Mouse (Mus musculus) kidney, embryonic 14.5 days (tissue): ENCODE measurements around the gene Sod3. TPM values are rescaled to one million over a fixed set of nuclear protein-coding genes. Genes with fewer than 3 reads are reported as not detected.
A peak's percentile ranks its signal among the peaks of the same experiment; 100 is the strongest.

Experiments
- ATAC-seq: fragments of 200-750 bp; cut with Nextera tagmentation; 2 replicates; pipeline ENCODE4 v1.8.0; 2017; ENCODE audit warnings: moderate number of reproducible peaks, mild to moderate bottlenecking, moderate TSS enrichment, moderate library complexity; ENCODE audit not compliant: low FRiP score, low TSS enrichment
- H3K27ac ChIP-seq: fragments of 300-500 bp; sonication (generic); 2 replicates; pipeline ENCODE4 v1.5.1; 2014; ENCODE audit warnings: low read depth, mild to moderate bottlenecking, low read length, moderate library complexity, mixed read lengths
- H3K27me3 ChIP-seq: fragments of 300-500 bp; sonication (generic); 2 replicates; pipeline ENCODE4 v1.6.1; 2014; ENCODE audit warnings: mild to moderate bottlenecking, low read length; ENCODE audit not compliant: control insufficient read depth, insufficient read depth
- H3K36me3 ChIP-seq: fragments of 300-500 bp; sonication (generic); 2 replicates; pipeline ENCODE4 v1.6.1; 2014; ENCODE audit warnings: low read length, mixed read lengths; ENCODE audit not compliant: control insufficient read depth, insufficient read depth
- H3K4me1 ChIP-seq: fragments of 300-500 bp; sonication (generic); 2 replicates; pipeline ENCODE4 v1.6.1; 2014; ENCODE audit warnings: low read length, mixed read lengths; ENCODE audit not compliant: control insufficient read depth, insufficient read depth
- H3K4me2 ChIP-seq: fragments of 300-500 bp; sonication (generic); replicated peaks from 2 replicates; pipeline ENCODE4 v1.6.1; 2014; ENCODE audit warnings: low read depth, mild to moderate bottlenecking, low read length
- H3K4me3 ChIP-seq: fragments of 300-500 bp; sonication (generic); 2 replicates; pipeline ENCODE4 v1.5.1; 2014; ENCODE audit warnings: mild to moderate bottlenecking, low read length
- H3K9ac ChIP-seq: fragments of 300-500 bp; sonication (generic); 2 replicates; pipeline ENCODE4 v1.6.1; 2014; ENCODE audit warnings: low read depth, mild to moderate bottlenecking, low read length, moderate library complexity
- H3K9me3 ChIP-seq: fragments of 300-500 bp; sonication (generic); 2 replicates; pipeline ENCODE4 v1.6.1; 2016; ENCODE audit warnings: low read length; ENCODE audit not compliant: control insufficient read depth
- WGBS: fragments of 180-500 bp; shearing (Covaris S2); extraction: QIAGEN DNeasy Blood & Tissue Kit; methylation state at CpG from one replicate; pipeline ENCODE4 v1.1.7; 2014; 5-methylcytosine and 5-hydroxymethylcytosine counted together
- polyA plus RNA-seq: library from polyadenylated mRNA; unstranded; fragments of >200 nt; fragmentation: Nextera tagmentation; extraction: Ambion mirVana; gene quantifications from 2 replicates; pipeline ENCODE4 v1.2.1, GENCODE M21; 2014

Sod3 gene
- polyA plus RNA-seq: 2.1 and 4.5 TPM in 2 replicates

GRCm38 (mm10) chr5:52363468-52364150, at the start of gene Sod3:
Gene Sod3, plus strand, starts transcription at chr5:52363791.
- no peak within 1 kb of the TSS for H3K4me3 ChIP-seq
- no peaks in the 10 kb centered on the region for H3K9me3 ChIP-seq
- H3K36me3 ChIP-seq: no peaks in the 10 kb centered on the region
- peak within 1 kb of the TSS; percentile 22 for H3K4me2 ChIP-seq
- peaks cover 10% of the 10 kb centered on the region; the same call in 1 of the 2 replicates for H3K4me1 ChIP-seq
- H3K27me3 ChIP-seq: no peaks in the 10 kb centered on the region
- 0 out of 2 replicates have a peak within 1 kb of the TSS, but pooled peaks have one; percentile 47 for H3K27ac ChIP-seq
- no peak within 1 kb of the TSS for H3K9ac ChIP-seq
- peak; percentile 83 for ATAC-seq
- 15% methylated on average over 11 of the region's 11 CpGs for WGBS

GRCm38 (mm10) chr5:52316926-52317325, 46.7 kb upstream of the Sod3 start:
- Histone ChIP-seq H3K4me1 (no peaks in the 10 kb centered on the region), H3K4me2 (no peak overlapping the region)
- 88% methylated on average over 7 of the region's 7 CpGs for WGBS

DNA sequence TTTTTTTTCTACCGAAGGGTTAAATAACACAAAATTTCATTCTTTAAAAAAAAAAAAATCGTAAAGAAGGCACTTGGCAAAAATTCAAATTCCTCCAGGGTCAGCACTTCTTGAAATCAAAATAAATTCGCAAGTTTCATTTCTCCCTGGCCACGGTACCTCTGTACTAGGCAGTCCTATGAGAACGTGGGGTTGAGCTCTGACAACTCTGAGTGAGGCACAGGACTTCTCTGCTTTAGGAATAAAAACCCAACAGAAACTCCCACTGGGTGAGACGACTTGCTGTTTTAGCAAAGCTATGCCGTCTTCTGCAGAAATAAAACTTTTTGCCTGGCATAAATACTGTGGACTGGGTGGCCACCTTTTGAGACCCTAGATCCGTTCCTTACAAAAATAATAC, 44.1 kb upstream of the Sod3 start:
- H3K27ac ChIP-seq: no peak overlapping the region
- WGBS: 50% methylated on average over 8 of the region's 8 CpGs
- no peaks in the 10 kb centered on the region for H3K36me3 ChIP-seq
- H3K9ac ChIP-seq: no peak overlapping the region
- no peaks in the 10 kb centered on the region for H3K27me3 ChIP-seq
- no peak overlapping the region for H3K4me3 ChIP-seq
- H3K9me3 ChIP-seq: no peaks in the 10 kb centered on the region
- no peak for ATAC-seq
- H3K4me2 ChIP-seq: no peak overlapping the region
- no peaks in the 10 kb centered on the region for H3K4me1 ChIP-seq

More at GRCm38 (mm10) chr5:52316926-52317325, 46.7 kb upstream of the Sod3 start:
- Histone ChIP-seq H3K27me3 (no peaks in the 10 kb centered on the region), H3K4me3 (no peak overlapping the region), H3K9ac (no peak overlapping the region), H3K9me3 (no peaks in the 10 kb centered on the region), H3K36me3 (no peaks in the 10 kb centered on the region), H3K27ac (no peak overlapping the region)
- ATAC-seq: no peak

GRCm38 (mm10) chr5:52332120-52332519, 31.5 kb upstream of the Sod3 start:
- Histone ChIP-seq H3K4me2 (no peak overlapping the region), H3K27ac (no peak overlapping the region), H3K27me3 (no peaks in the 10 kb centered on the region), H3K9me3 (no peaks in the 10 kb centered on the region), H3K9ac (no peak overlapping the region), H3K4me1 (no peaks in the 10 kb centered on the region), H3K4me3 (no peak overlapping the region), H3K36me3 (no peaks in the 10 kb centered on the region)
- 58% methylated on average over 8 of the region's 8 CpGs for WGBS
- ATAC-seq: no peak

DNA sequence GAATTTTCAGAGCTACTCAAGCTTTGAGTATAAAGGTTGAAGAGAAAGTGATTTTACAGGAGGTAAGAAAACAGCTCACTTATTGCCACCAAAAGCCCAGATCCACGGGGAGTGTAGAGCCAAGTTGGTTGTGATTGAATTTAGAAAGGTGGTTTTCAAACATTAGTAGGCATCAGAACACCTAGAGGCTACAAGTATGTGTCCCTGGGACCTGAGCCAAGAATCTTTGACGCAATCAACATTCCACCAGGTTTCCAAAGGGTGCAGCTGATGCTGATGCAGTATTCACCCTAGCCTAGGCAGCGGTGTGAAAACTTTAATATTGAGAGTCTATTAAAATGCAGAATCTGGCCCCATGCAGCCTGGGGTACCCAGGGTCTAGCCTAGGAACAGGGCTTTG, 28.0 kb upstream of the Sod3 start:
- H3K4me1 ChIP-seq: no peaks in the 10 kb centered on the region
- H3K4me3 ChIP-seq: no peak overlapping the region
- no peaks in the 10 kb centered on the region for H3K36me3 ChIP-seq
- no peaks in the 10 kb centered on the region for H3K9me3 ChIP-seq
- no peak overlapping the region for H3K27ac ChIP-seq
- WGBS: 83% methylated on average over 3 of the region's 3 CpGs
- H3K27me3 ChIP-seq: no peaks in the 10 kb centered on the region
- no peak overlapping the region for H3K4me2 ChIP-seq
- H3K9ac ChIP-seq: no peak overlapping the region
- ATAC-seq: no peak

DNA sequence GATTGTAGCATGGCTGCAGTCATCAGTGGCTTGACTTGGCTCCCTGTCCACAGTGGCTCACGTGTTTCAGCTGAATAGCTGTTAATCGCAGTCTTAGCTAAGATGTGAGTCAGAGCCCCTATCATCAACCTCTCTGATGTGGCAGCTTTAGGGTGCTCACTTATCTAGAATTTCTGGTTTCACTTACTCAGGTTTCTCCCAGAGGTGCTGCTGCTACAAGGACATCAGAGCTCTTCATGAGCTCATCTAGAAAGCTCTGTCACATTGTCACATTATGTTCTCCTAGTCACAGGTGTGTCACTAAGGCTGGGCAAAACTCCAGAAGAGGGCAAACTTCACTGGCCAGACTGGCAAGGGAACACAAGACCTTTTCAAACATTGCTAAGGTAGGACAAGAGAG, 24.5 kb upstream of the Sod3 start:
- Histone ChIP-seq H3K9me3 (no peaks in the 10 kb centered on the region), H3K36me3 (no peaks in the 10 kb centered on the region), H3K4me3 (no peak overlapping the region), H3K27me3 (no peaks in the 10 kb centered on the region), H3K4me1 (no peaks in the 10 kb centered on the region), H3K9ac (no peak overlapping the region), H3K27ac (no peak overlapping the region), H3K4me2 (no peak overlapping the region)
- 78% methylated on average over 2 of the region's 2 CpGs for WGBS
- ATAC-seq: no peak

GRCm38 (mm10) chr5:52346890-52347289, 16.7 kb upstream of the Sod3 start:
- no peak for ATAC-seq
- WGBS: 68% methylated on average over 2 of the region's 2 CpGs
- Histone ChIP-seq H3K4me3 (no peak overlapping the region), H3K36me3 (no peaks in the 10 kb centered on the region), H3K27me3 (no peaks in the 10 kb centered on the region), H3K9ac (no peak overlapping the region), H3K27ac (no peak overlapping the region), H3K4me2 (no peak overlapping the region), H3K9me3 (no peaks in the 10 kb centered on the region), H3K4me1 (no peaks in the 10 kb centered on the region)

GRCm38 (mm10) chr5:52350451-52350850, 13.1 kb upstream of the Sod3 start:
- WGBS: 88% methylated on average over 2 of the region's 2 CpGs
- Histone ChIP-seq H3K9me3 (no peaks in the 10 kb centered on the region), H3K9ac (no peak overlapping the region), H3K36me3 (no peaks in the 10 kb centered on the region), H3K4me1 (no peaks in the 10 kb centered on the region), H3K4me3 (no peak overlapping the region), H3K27ac (no peak overlapping the region), H3K4me2 (no peak overlapping the region), H3K27me3 (no peaks in the 10 kb centered on the region)
- ATAC-seq: no peak

- ATAC-seq: no peak
- Histone ChIP-seq H3K4me2 (no peak overlapping the region), H3K27me3 (no peaks in the 10 kb centered on the region), H3K4me1 (no peaks in the 10 kb centered on the region), H3K27ac (no peak overlapping the region), H3K9ac (no peak overlapping the region), H3K36me3 (no peaks in the 10 kb centered on the region), H3K9me3 (no peaks in the 10 kb centered on the region), H3K4me3 (no peak overlapping the region)
- WGBS: 96% methylated on average over 2 of the region's 2 CpGs
These were observed 12.0 kb upstream of the Sod3 start for GRCm38 (mm10) chr5:52351561-52351960.
